Mouse (Mus musculus) hindbrain, embryonic 11.5 days (tissue): Measurements from ENCODE around the gene Ush2a. TPM values are rescaled to one million over a fixed set of nuclear protein-coding genes. Genes with fewer than 3 reads are reported as not detected.

ENCODE experiments used
- ATAC-seq: fragments of 200-750 bp; cut with Nextera tagmentation; 2 replicates; pipeline ENCODE4 v1.8.0; 2017; ENCODE audit warnings: mild to moderate bottlenecking, moderate TSS enrichment, moderate library complexity; ENCODE audit not compliant: low FRiP score
- DNase-seq: peaks from one replicate; pipeline ENCODE4 v3.0.0-alpha.2; 2015; ENCODE audit warnings: low spot score
- H3K27ac ChIP-seq: fragments of 300-500 bp; sonication (generic); 2 replicates; pipeline ENCODE4 v1.5.1; 2014; ENCODE audit warnings: mild to moderate bottlenecking, low read depth, low read length
- H3K27me3 ChIP-seq: fragments of 300-500 bp; sonication (generic); 2 replicates; pipeline ENCODE4 v1.6.1; 2014; ENCODE audit warnings: mild to moderate bottlenecking, low read length, moderate library complexity, mixed read lengths; ENCODE audit not compliant: control insufficient read depth, insufficient read depth
- H3K36me3 ChIP-seq: fragments of 300-500 bp; sonication (generic); 2 replicates; pipeline ENCODE4 v1.6.1; 2014; ENCODE audit warnings: mild to moderate bottlenecking, low read length, moderate library complexity, mixed read lengths; ENCODE audit not compliant: control insufficient read depth, insufficient read depth
- H3K4me1 ChIP-seq: fragments of 300-500 bp; sonication (generic); replicated peaks from 2 replicates; pipeline ENCODE4 v1.6.1; 2014; ENCODE audit warnings: low read length, mixed read lengths; ENCODE audit not compliant: control insufficient read depth, insufficient read depth
- H3K4me2 ChIP-seq: fragments of 300-500 bp; sonication (generic); replicated peaks from 2 replicates; pipeline ENCODE4 v1.6.1; 2014; ENCODE audit warnings: mild to moderate bottlenecking, low read depth, low read length
- H3K4me3 ChIP-seq: fragments of 300-500 bp; sonication (generic); 2 replicates; pipeline ENCODE4 v1.5.1; 2014; ENCODE audit warnings: low read depth, low read length
- H3K9ac ChIP-seq: fragments of 300-500 bp; sonication (generic); 2 replicates; pipeline ENCODE4 v1.6.1; 2014; ENCODE audit warnings: low read depth, low read length
- H3K9me3 ChIP-seq: fragments of 300-500 bp; sonication (generic); 2 replicates; pipeline ENCODE4 v1.6.1; 2016; ENCODE audit warnings: low read length; ENCODE audit not compliant: control insufficient read depth
- WGBS: fragments of 180-500 bp; shearing (Covaris S2); extraction: QIAGEN DNeasy Blood & Tissue Kit; methylation state at CpG from one replicate; pipeline ENCODE4 v1.1.7; 2014; 5-methylcytosine and 5-hydroxymethylcytosine counted together
- polyA plus RNA-seq: library from polyadenylated mRNA; unstranded; fragments of >200 nt; fragmentation: Nextera tagmentation; extraction: Ambion mirVana; gene quantifications from 2 replicates; pipeline ENCODE4 v1.2.1, GENCODE M21; 2014

The Ush2a gene
- polyA plus RNA-seq, 1 experiment from 2014 or later: 0.26 TPM

GRCm38 (mm10) chr1:188267127-188267722 lies 5.4 kb downstream of the Ush2a start:
- ATAC-seq (no peak), DNase-seq (no peak)
- H3K27me3 ChIP-seq: no peaks in the 10 kb centered on the region
- H3K9me3 ChIP-seq: no peaks in the 10 kb centered on the region
- WGBS: 80% methylated on average over 11 of the region's 11 CpGs
- no peak overlapping the region for H3K4me2 ChIP-seq
- no peak overlapping the region for H3K27ac ChIP-seq
- no peak overlapping the region for H3K9ac ChIP-seq
- no peaks in the 10 kb centered on the region for H3K36me3 ChIP-seq
- no peaks in the 10 kb centered on the region for H3K4me1 ChIP-seq
- H3K4me3 ChIP-seq: no peak overlapping the region

- H3K9me3 ChIP-seq: no peaks in the 10 kb centered on the region
- DNase-seq (no peak), ATAC-seq (no peak)
- H3K27me3 ChIP-seq: no peaks in the 10 kb centered on the region
- WGBS: 82% methylated on average over 6 of the region's 6 CpGs
- no peak overlapping the region for H3K27ac ChIP-seq
- H3K9ac ChIP-seq: no peak overlapping the region
- no peak overlapping the region for H3K4me2 ChIP-seq
- H3K4me3 ChIP-seq: no peak overlapping the region
- H3K36me3 ChIP-seq: no peaks in the 10 kb centered on the region
- H3K4me1 ChIP-seq: no peaks in the 10 kb centered on the region
These were observed 7.2 kb downstream of the Ush2a start for GRCm38 (mm10) chr1:188269071-188269470.

- ATAC-seq: no peak
- 92% methylated on average over 7 of the region's 7 CpGs for WGBS
- H3K9ac ChIP-seq: no peak overlapping the region
These were observed 51.5 kb downstream of the Ush2a start for GRCm38 (mm10) chr1:188313303-188313702.

GRCm38 (mm10) chr1:188316574-188316973 lies 54.8 kb downstream of the Ush2a start:
- H3K36me3 ChIP-seq: no peaks in the 10 kb centered on the region
- no peak overlapping the region for H3K4me2 ChIP-seq
- DNase-seq (no peak), ATAC-seq (no peak)
- H3K9ac ChIP-seq: no peak overlapping the region
- 90% methylated on average over 5 of the region's 5 CpGs for WGBS
- H3K9me3 ChIP-seq: no peaks in the 10 kb centered on the region
- no peaks in the 10 kb centered on the region for H3K27me3 ChIP-seq
- no peak overlapping the region for H3K4me3 ChIP-seq
- H3K4me1 ChIP-seq: no peaks in the 10 kb centered on the region
- no peak overlapping the region for H3K27ac ChIP-seq

More at GRCm38 (mm10) chr1:188313303-188313702, 51.5 kb downstream of the Ush2a start:
- no peaks in the 10 kb centered on the region for H3K4me1 ChIP-seq
- H3K9me3 ChIP-seq: no peaks in the 10 kb centered on the region
- no peak overlapping the region for H3K27ac ChIP-seq
- no peak overlapping the region for H3K4me2 ChIP-seq
- H3K36me3 ChIP-seq: no peaks in the 10 kb centered on the region
- no peak for DNase-seq
- no peaks in the 10 kb centered on the region for H3K27me3 ChIP-seq
- H3K4me3 ChIP-seq: no peak overlapping the region

GRCm38 (mm10) chr1:188320204-188320603 lies 58.4 kb downstream of the Ush2a start:
- ATAC-seq (no peak), DNase-seq (no peak)
- no peak overlapping the region for H3K9ac ChIP-seq
- no peaks in the 10 kb centered on the region for H3K36me3 ChIP-seq
- H3K4me1 ChIP-seq: no peaks in the 10 kb centered on the region
- no peaks in the 10 kb centered on the region for H3K9me3 ChIP-seq
- no peak overlapping the region for H3K27ac ChIP-seq
- no peak overlapping the region for H3K4me3 ChIP-seq
- 70% methylated on average over 4 of the region's 4 CpGs for WGBS
- no peaks in the 10 kb centered on the region for H3K27me3 ChIP-seq
- no peak overlapping the region for H3K4me2 ChIP-seq

- Histone ChIP-seq H3K27me3 (no peaks in the 10 kb centered on the region), H3K27ac (no peak overlapping the region), H3K4me1 (no peaks in the 10 kb centered on the region), H3K4me3 (no peak overlapping the region), H3K36me3 (no peaks in the 10 kb centered on the region), H3K4me2 (no peak overlapping the region), H3K9me3 (no peaks in the 10 kb centered on the region), H3K9ac (no peak overlapping the region)
- ATAC-seq (no peak), DNase-seq (peak; percentile 5)
- 84% methylated on average over 7 of the region's 7 CpGs for WGBS
These were observed 59.7 kb downstream of the Ush2a start for GRCm38 (mm10) chr1:188321534-188321933.

- ATAC-seq: no peak
- Histone ChIP-seq H3K9me3 (no peaks in the 10 kb centered on the region), H3K27ac (no peak overlapping the region), H3K9ac (no peak overlapping the region), H3K27me3 (no peaks in the 10 kb centered on the region), H3K4me3 (no peak overlapping the region), H3K4me1 (no peaks in the 10 kb centered on the region), H3K4me2 (no peak overlapping the region), H3K36me3 (no peaks in the 10 kb centered on the region)
- no peak for DNase-seq
- WGBS: 95% methylated on average over 2 of the region's 2 CpGs
These were observed 68.6 kb downstream of the Ush2a start for GRCm38 (mm10) chr1:188330406-188330805.

- DNase-seq (no peak), ATAC-seq (no peak)
- H3K27me3 ChIP-seq: no peaks in the 10 kb centered on the region
- H3K4me1 ChIP-seq: no peaks in the 10 kb centered on the region
- no peaks in the 10 kb centered on the region for H3K36me3 ChIP-seq
- WGBS: 80% methylated on average over 2 of the region's 2 CpGs
- no peak overlapping the region for H3K4me3 ChIP-seq
- no peak overlapping the region for H3K4me2 ChIP-seq
- no peak overlapping the region for H3K9ac ChIP-seq
- no peak overlapping the region for H3K27ac ChIP-seq
- no peaks in the 10 kb centered on the region for H3K9me3 ChIP-seq
These were observed 72.1 kb downstream of the Ush2a start for GRCm38 (mm10) chr1:188333936-188334335.

- 62% methylated on average over 2 of the region's 2 CpGs for whole genome bisulfite sequencing
- no peak for DNase-seq
These were observed 85.9 kb downstream of the Ush2a start for GRCm38 (mm10) chr1:188347762-188348161.

More at GRCm38 (mm10) chr1:188347762-188348161, 85.9 kb downstream of the Ush2a start:
- Histone ChIP-seq H3K9me3 (no peaks in the 10 kb centered on the region), H3K27ac (no peak overlapping the region), H3K4me1 (no peaks in the 10 kb centered on the region), H3K27me3 (no peaks in the 10 kb centered on the region), H3K36me3 (no peaks in the 10 kb centered on the region), H3K4me2 (no peak overlapping the region), H3K9ac (no peak overlapping the region), H3K4me3 (no peak overlapping the region)
- ATAC-seq: no peak
